Mouse (Mus musculus) stomach, postnatal 0 days (tissue): Measurements from ENCODE around the gene Rad51b.

Experiments
- CTCF ChIP-seq: IDR thresholded peaks from 2 replicates; pipeline ENCODE4 v1.5.1; 2016; ENCODE audit warnings: antibody characterized with exemption, low read depth, mild to moderate bottlenecking, moderate library complexity
- EP300 ChIP-seq: optimal IDR thresholded peaks from 2 replicates; pipeline ENCODE3; 2016; ENCODE audit warnings: antibody characterized with exemption

DNA sequence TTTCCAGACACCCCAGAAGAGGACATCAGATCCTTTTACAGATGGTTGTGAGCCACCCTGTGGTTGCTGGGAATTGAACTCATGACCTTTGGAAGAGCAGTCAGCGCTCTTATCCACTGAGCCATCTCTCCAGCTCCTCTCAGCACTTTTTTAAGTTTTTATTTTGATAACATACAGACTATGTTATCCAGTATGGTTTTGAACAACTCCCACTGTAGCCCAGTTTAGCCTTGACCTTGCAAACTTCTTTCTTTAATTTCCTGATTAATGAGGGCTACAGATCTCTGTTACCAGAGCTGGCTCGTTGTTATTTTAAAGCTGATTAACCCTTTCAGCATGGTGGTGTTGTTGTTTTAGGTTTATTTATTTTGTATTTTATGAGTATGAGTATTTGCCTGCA, 29.2 kb downstream of the Rad51b start:
- TF ChIP-seq CTCF (no peak), EP300 (no peak)
